Mouse (Mus musculus) layer of hippocampus, adult 11-12 months (tissue): ENCODE measurements around the gene Gpsm3.
A peak's percentile ranks its signal among the peaks of the same experiment; 100 is the strongest.

ENCODE experiments used
- DNase-seq: peaks from one replicate; pipeline ENCODE4 v3.0.0; 2022; ENCODE audit warnings: low spot score

Gene Gpsm3

DNA sequence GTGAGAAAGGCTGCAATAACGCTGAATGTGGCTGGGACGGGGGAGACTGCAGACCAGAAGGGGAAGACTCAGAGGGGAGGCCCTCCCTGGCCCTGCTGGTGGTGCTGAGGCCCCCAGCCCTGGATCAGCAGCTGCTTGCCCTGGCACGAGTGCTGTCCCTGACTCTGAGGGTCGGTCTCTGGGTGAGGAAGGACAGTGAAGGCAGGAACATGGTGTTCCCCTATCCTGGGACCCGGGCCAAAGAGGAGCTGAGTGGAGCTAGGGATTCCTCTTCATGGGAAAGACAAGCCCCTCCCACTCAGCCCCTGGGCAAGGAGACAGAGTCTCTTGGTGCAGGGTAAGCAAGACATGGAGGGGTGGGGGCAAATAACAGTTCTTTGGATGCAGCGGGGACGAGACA lies 6.2 kb upstream of the Gpsm3 start:
- DNase-seq: no peak

- no peak for DNase-seq
Observed at GRCm38 (mm10) chr17:34583819-34584218, 5.8 kb upstream of the Gpsm3 start.

DNA sequence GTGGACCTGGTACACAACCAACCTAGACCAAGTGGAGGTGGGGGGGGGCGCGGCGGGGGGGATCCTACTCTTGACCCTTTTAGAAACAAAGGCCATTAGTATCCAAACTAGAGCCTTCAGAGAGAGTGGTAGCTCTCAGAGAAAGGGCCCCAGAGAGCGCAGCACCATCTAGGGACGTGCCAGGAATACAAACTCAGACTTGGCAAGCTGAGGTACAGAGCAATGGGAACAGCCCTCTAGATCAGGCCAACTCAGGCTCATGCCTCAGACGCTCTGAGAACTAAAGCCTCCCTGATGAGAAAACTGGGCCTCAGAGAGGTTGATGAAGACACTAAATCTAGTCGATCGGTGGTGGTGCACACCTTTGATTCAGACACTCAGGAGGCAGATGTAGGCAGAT lies 4.5 kb upstream of the Gpsm3 start:
- DNase-seq: peak; percentile 52

DNA sequence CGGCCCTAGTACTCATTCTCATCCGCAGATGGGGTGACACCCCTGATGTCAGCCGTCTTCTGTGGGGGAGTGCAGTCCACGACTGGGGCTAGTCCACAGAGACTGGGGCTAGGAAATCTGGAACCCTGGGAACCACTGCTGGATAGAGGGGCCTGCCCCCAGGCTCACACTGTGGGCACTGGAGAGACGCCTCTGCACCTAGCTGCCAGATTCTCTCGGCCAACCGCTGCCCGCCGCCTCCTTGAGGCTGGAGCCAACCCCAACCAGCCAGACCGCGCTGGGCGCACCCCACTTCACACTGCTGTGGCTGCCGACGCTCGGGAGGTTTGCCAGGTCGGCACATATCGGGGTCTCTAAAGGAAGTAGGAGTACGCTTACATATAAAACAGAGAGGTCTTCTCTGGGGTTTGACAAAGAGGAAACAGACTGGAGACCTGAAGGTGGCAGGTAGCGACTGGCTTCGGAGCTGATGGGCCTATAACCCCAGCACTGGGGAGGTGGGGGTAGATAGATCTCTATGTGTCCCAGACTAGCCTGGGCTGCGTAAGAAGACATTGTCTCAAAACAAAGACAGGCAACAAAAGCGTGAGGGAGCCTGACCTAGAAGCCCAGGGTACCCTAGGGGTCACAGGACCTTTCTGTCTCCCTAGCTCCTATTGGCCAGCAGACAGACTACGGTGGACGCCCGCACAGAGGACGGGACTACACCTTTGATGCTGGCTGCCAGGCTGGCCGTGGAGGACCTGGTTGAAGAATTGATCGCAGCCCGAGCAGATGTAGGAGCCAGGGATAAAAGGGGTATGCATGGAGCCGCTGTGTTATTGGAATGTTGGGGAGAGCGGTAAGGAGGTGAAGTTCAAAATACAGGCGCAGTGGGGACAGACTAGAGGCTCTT lies 3.5 kb upstream of the Gpsm3 start:
- no peak for DNase-seq

DNA sequence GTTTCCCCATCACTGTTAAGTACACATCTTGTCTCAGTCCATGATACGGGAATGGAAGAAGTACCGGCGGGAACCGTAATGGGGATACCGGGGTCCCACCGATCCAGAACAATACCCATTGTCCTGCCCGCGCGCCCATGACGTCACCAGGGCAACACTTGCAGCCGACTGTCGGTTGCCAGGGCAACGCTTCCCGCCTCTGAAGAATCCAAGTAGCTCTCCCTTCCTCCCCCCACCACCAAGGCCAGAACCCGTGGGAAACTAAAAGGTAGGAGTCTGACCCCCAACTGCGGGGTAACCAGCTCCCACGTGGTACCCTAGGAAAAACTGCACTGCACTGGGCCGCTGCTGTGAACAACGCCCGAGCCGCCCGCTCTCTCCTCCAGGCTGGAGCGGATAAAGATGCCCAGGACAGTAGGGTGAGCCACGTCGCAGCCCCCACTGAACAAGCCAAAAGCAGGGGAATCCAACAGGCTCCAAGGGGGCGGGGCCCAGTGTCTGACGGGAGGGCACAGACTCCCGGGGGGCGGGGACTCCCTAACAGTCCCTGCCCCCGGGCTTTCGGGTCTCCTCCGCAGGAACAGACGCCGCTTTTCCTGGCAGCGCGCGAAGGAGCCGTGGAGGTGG lies 2.7 kb upstream of the Gpsm3 start:
- peak; percentile 91 for DNase-seq

DNA sequence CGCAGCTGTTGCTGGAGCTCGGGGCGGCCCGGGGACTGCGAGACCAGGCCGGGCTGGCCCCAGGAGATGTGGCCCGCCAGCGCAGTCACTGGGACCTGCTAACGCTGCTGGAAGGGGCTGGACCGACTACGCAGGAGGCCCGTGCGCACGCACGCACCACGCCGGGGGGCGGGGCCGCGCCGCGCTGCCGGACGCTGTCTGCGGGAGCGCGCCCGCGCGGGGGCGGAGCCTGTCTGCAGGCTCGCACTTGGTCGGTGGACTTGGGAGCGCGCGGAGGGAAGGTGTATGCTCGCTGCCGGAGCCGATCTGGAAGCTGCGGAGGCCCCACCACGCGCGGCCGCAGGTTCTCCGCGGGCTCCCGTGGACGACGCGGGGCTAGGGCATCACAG lies 2.2 kb upstream of the Gpsm3 start:
- peak; percentile 98 for DNase-seq

- no peak for DNase-seq
Observed at GRCm38 (mm10) chr17:34587814-34588213, 1.8 kb upstream of the Gpsm3 start.

GRCm38 (mm10) chr17:34588767-34589166 lies 839 bp upstream of the Gpsm3 start:
- no peak for DNase-seq

DNA sequence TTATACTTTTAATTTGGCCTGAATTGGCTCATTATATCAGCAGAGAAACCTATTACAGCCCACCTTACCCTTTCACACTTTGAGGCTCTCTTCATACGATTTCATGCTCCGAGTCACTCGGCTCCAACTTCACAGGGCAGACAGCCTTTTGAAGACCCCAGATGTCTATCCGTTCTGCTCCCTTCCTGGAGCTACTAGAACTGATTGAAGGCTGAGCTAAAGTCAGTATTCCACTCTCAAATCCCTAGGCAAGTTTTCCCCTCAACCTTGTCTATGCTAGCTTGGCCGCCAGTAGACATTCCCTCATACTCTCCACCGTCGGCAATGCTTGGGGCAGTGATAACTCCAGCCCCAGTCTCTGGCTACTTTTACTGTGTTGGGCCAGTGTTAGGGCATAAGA lies 400 bp upstream of the Gpsm3 start:
- DNase-seq: no peak

DNA sequence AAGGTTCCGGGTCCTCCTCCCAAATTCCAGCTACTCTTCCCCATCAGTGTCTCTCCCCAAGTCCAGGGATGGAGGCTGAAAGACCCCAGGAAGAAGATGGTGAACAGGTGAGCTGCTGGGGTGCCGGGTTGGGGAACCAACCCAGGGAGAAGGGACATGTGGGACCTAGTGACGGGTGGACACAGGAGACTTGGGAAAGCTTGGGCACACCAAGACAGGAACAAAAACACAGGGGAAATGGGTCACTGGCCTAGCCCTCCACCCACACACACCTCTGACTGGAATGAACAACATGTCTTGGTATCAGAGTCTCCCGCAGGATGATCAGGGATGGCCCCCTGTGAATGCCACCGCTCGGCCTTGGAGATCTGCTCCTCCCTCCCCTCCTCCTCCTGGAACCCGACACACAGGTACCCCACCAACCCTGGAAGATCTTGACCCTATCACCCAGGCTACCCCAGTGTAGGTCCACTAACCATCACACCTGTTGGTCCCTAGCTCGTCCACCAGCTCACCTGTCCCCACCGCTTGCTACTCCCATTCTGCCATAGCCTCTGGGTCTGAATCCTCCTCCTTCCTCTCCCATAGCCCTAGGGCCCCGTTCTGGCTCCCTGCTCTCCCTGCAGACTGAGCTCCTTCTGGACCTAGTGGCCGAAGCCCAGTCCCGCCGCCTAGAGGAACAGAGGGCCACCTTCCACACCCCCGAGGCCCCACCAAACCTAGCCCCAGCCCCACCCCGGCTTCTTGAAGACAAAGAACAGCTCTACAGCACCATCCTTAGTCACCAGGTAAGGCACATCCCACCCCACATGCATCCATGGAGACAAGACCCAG lies 765 bp downstream of the Gpsm3 start:
- no peak for DNase-seq

GRCm38 (mm10) chr17:34591029-34591993 lies 1.7 kb downstream of the Gpsm3 start, which contains the start of gene Pbx2:
Pbx2 (plus strand) TSS chr17:34591266.
- DNase-seq: peak; percentile 23

GRCm38 (mm10) chr17:34591994-34592375 lies 2.4 kb downstream of the Gpsm3 start:
- DNase-seq: peak; percentile 85

- DNase-seq: no peak
Observed at GRCm38 (mm10) chr17:34592581-34593549, 3.3 kb downstream of the Gpsm3 start.

- DNase-seq: no peak
Observed at GRCm38 (mm10) chr17:34593752-34594525, 4.3 kb downstream of the Gpsm3 start.

- no peak for DNase-seq
Observed at GRCm38 (mm10) chr17:34596098-34596497, 6.5 kb downstream of the Gpsm3 start.

DNA sequence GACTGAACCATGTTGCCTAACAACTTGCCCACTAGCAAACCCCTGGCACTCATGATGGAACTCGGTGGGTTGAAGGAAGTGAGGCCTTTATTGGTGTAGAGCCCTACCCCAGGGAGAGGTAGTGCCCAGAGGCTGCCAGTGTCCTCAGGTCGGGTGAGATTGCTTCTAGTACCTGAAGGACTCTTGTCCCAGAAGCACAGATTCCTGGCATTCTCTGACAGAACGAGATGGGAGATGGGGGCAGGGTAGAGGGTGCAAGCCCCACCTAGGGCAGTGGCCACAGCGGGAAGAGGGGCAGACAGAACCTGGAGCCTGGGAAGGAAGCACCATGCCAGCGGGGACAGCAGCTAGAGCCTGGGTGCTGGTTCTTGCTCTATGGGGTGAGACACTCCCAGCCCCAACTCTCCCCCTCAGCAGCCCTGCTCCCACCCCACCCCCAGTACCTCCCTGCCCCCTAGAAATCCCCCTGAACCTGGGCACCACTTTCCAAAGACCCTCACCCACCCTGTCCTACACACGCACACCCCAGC lies 8.0 kb downstream of the Gpsm3 start, which contains the start of gene Ager:
TSS of gene Ager (plus strand) at position 297 of the 530 bp plus-strand sequence.
- DNase-seq: no peak

GRCm38 (mm10) chr17:34599891-34600290 lies 10.3 kb downstream of the Gpsm3 start:
- no peak for DNase-seq

GRCm38 (mm10) chr17:34601796-34602195 lies 12.2 kb downstream of the Gpsm3 start:
- no peak for DNase-seq
